Mouse (Mus musculus) testis, adult 2 months (tissue): ENCODE results near the gene Mcoln1. TPM values are rescaled to one million over a fixed set of nuclear protein-coding genes. Genes with fewer than 3 reads are reported as not detected.

Experiments
- H3K27ac ChIP-seq: fragments of 200-500 bp; 2 replicates; pipeline ENCODE4 v1.5.1; 2012; ENCODE audit warnings: low read depth, low read length; ENCODE audit not compliant: control insufficient read depth, insufficient read depth
- H3K27me3 ChIP-seq: fragments of 200-500 bp; 2 replicates; pipeline ENCODE4 v1.6.1; 2012; ENCODE audit warnings: mild to moderate bottlenecking, low read length, moderate library complexity; ENCODE audit not compliant: control insufficient read depth, insufficient read depth
- H3K36me3 ChIP-seq: fragments of 200-500 bp; 2 replicates; pipeline ENCODE4 v1.6.1; 2012; ENCODE audit warnings: mild to moderate bottlenecking, low read length; ENCODE audit not compliant: control insufficient read depth, insufficient read depth
- H3K4me1 ChIP-seq: fragments of 200-500 bp; 2 replicates; pipeline ENCODE4 v1.6.1; 2012; ENCODE audit warnings: low read length; ENCODE audit not compliant: control insufficient read depth, insufficient read depth
- H3K4me3 ChIP-seq: fragments of 200-500 bp; 2 replicates; pipeline ENCODE4 v1.5.1; 2012; ENCODE audit warnings: low read depth, mild to moderate bottlenecking, low read length, moderate library complexity, mixed read lengths; ENCODE audit not compliant: control insufficient read depth
- CTCF ChIP-seq: fragments of 200-500 bp; IDR thresholded peaks from 2 replicates; pipeline ENCODE4 v1.5.1; 2012; ENCODE audit warnings: low read depth, mild to moderate bottlenecking, inconsistent platforms, low read length, moderate library complexity; ENCODE audit not compliant: control insufficient read depth, insufficient read depth, insufficient replicate concordance
- POLR2A ChIP-seq: fragments of 200-500 bp; IDR thresholded peaks from 2 replicates; pipeline ENCODE4 v1.6.1; 2012; ENCODE audit warnings: low read depth, mild to moderate bottlenecking, inconsistent platforms, low read length, moderate library complexity; ENCODE audit not compliant: control insufficient read depth
- polyA plus RNA-seq: library from polyadenylated mRNA; depleted of rRNA; stranded (reverse); fragments of >200 nt; gene quantifications from 2 replicates; pipeline ENCODE4 v1.2.3, GENCODE M21; 2012

Mcoln1 gene
- polyA plus RNA-seq, 1 experiment: 39.7 TPM

- Histone ChIP-seq H3K36me3 (no peaks in the 10 kb centered on the region), H3K27ac (no peak overlapping the region), H3K4me3 (no peak overlapping the region), H3K27me3 (no peaks in the 10 kb centered on the region), H3K4me1 (peaks cover 7% of the 10 kb centered on the region)
- TF ChIP-seq POLR2A: no peak
- no peak for TF ChIP-seq CTCF
Measured at GRCm38 (mm10) chr8:3502217-3502616, 2.0 kb downstream of the Mcoln1 start.

DNA sequence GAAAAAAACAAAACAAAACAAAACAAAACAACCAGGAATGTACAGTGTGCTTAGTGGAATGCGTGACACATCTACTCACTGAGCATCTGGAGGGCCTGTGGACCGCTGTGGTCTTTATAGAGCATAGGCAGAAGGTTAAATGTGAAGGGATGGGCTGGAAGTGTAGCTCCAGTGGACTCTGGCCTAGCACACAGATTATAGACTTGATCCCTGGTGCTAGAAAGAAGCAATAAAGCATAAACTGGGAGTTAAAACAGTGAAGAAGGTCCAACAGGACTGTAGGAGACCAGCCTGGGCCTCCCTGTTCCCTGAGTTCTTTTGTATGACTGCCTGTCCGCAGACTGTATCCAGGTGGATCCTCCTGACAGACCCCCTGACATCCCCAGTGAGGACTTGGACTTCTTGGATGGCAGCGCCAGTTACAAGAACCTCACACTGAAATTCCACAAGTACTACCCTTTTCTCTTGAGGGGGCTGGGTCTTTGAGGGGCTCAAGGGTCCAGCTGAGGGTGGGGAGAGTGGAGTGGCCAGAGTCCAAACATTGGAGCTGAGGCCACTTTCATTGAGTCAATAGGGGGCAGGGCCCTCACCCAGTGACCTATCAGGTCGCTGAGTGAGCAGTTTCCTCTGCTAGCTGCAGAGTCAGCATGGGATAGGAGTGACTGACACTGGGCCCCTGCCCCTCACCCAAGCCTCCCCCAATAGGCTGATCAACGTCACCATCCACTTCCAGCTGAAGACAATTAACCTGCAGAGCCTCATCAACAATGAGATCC, 7.9 kb downstream of the Mcoln1 start:
- Histone ChIP-seq H3K27ac (no peak overlapping the region), H3K36me3 (no peaks in the 10 kb centered on the region)
- TF ChIP-seq POLR2A: no peak
- TF ChIP-seq CTCF: no peak

DNA sequence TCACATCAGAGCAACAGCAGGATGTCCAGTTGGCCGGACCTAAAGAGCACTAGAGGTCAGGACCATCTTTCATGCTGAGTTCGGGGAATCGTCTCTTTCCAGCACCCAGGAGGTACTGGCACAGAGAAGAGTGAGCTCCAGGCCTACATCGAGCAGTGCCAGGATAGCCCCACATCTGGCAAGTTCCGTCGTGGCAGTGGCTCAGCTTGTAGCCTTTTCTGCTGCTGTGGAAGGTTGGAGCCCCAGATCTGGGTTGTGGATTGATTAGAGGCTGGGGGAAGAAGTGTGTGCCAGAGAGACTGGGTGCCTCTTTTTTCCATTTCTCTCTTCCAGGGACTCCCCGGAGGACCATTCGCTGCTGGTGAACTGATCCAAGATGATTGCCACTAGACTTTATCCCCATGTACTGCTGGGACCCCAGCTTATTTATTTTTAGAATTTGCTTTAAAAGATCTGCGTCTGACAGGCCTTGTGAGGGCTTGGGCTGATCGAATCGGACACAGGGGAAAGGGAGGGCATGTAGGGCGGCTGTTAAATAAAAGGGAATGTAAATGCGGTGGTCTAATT, 14.5 kb downstream of the Mcoln1 start:
- peak overlapping the region; percentile 84 for H3K4me3 ChIP-seq
- peaks cover 18% of the 10 kb centered on the region for H3K4me1 ChIP-seq
- no peak for TF ChIP-seq CTCF
- no peak for TF ChIP-seq POLR2A
- no peak overlapping the region for H3K27ac ChIP-seq
- no peaks in the 10 kb centered on the region; the same call in none of the 2 replicates for H3K27me3 ChIP-seq
- H3K36me3 ChIP-seq: no peaks in the 10 kb centered on the region

More for the DNA sequence above, 7.9 kb downstream of the Mcoln1 start:
- H3K27me3 ChIP-seq: no peaks in the 10 kb centered on the region
- no peak overlapping the region for H3K4me3 ChIP-seq
- no peaks in the 10 kb centered on the region for H3K4me1 ChIP-seq

DNA sequence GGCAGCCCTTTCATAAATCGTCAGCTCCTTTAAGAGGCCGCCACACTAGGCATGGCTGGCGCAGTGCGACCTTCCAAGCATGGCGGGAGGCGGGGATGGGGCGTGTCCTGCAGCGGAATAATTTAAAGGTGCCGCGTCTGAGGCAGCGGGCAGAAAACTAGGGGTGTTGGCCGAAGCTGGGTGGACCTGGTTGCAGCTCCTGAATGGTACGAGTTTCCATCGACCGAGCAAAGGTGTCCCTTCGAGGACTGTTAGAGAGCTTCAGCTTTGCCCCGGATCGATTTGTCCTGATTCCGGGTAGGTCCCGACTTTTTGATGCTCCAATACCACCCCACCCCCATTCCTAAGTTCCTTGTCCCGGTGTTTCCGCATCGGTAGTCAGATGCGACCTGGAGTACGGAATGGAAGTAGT, 15.0 kb downstream of the Mcoln1 start, which contains the start of gene Pnpla6:
Gene Pnpla6, plus strand, starts transcription at position 125 of the 412 bp plus-strand sequence.
- TF ChIP-seq CTCF: no peak
- peak; percentile 46; the same call in 1 of the 2 replicates for TF ChIP-seq POLR2A
- H3K4me3 ChIP-seq: peak within 1 kb of the TSS; percentile 84
- H3K4me1 ChIP-seq: peaks cover 18% of the 10 kb centered on the region
- H3K27me3 ChIP-seq: no peaks in the 10 kb centered on the region; the same call in none of the 2 replicates
- H3K36me3 ChIP-seq: no peaks in the 10 kb centered on the region
- peak within 1 kb of the TSS; percentile 26 for H3K27ac ChIP-seq

DNA sequence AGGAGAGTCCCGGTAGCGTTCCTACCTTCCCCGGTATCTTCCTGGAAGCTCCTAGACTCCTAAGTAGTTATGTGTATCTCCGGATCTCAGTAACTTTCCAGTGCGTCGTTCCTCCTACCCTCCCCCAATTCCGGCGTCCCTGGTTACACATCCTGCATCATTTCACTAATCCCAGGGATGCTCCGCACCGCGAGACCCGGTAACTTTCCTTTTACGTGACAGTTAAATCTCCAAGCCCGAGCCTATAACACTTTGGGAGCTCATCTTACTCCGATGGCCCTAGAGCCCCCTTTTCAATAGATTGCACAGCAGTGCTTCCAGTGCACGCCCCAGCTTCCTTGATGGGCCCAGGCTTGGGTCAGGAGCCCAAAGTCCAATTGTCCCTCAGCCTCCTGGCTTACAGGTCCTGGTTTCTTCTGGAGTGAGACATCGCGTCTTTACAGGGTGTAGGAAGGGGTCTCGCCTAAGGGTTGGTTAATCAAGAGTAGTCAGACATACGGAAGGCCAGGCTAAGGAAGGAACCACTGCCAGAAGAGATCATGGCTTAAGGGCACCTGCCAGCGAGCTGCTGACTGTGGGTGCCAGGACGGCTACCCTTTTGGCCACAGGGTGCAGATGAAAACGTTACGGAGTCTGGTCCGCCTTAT, 15.6 kb downstream of the Mcoln1 start:
- peak overlapping the region; percentile 84 for H3K4me3 ChIP-seq
- no peaks in the 10 kb centered on the region for H3K36me3 ChIP-seq
- peaks cover 18% of the 10 kb centered on the region for H3K4me1 ChIP-seq
- peak overlapping the region; percentile 26 for H3K27ac ChIP-seq
- no peaks in the 10 kb centered on the region; the same call in none of the 2 replicates for H3K27me3 ChIP-seq
- no peak for TF ChIP-seq CTCF
- TF ChIP-seq POLR2A: no peak

GRCm38 (mm10) chr8:3516450-3517116, 16.3 kb downstream of the Mcoln1 start:
- no peaks in the 10 kb centered on the region for H3K36me3 ChIP-seq
- peak overlapping the region; percentile 26 for H3K27ac ChIP-seq
- H3K27me3 ChIP-seq: no peaks in the 10 kb centered on the region; the same call in none of the 2 replicates
- H3K4me1 ChIP-seq: peaks cover 18% of the 10 kb centered on the region
- peak overlapping the region; percentile 84 for H3K4me3 ChIP-seq
- TF ChIP-seq POLR2A: peak; percentile 30; the same call in 1 of the 2 replicates
- no peak for TF ChIP-seq CTCF

DNA sequence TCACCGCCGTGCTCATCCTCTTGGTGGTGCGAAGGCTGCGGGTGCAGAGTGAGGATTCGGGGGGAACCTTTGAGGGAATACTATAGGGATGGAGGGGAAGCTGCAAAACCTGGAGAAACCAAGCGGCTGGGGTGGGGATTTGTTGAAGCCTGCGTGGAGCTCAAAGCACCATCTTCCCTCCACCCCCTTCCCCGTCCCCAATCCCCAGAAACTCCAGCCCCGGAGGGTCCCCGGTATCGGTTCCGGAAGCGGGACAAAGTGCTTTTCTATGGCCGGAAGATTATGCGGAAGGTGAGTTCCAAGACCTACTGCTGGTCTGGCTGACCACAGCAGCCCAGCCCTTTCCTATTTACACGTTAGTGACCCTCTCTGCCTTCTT, 16.8 kb downstream of the Mcoln1 start:
- no peak overlapping the region for H3K27ac ChIP-seq
- H3K36me3 ChIP-seq: no peaks in the 10 kb centered on the region
- H3K27me3 ChIP-seq: no peaks in the 10 kb centered on the region; the same call in none of the 2 replicates
- H3K4me3 ChIP-seq: peak overlapping the region; percentile 84
- TF ChIP-seq POLR2A: no peak
- TF ChIP-seq CTCF: no peak
- peaks cover 18% of the 10 kb centered on the region for H3K4me1 ChIP-seq
